Mouse (Mus musculus) intestine, embryonic 14.5 days (tissue): Measurements from ENCODE around the gene Lcor. TPM values are rescaled to one million over a fixed set of nuclear protein-coding genes. Genes with fewer than 3 reads are reported as not detected.

Source experiments
- ATAC-seq: fragments of 200-750 bp; cut with Nextera tagmentation; replicated peaks from 2 replicates; pipeline ENCODE4 v1.8.0; 2017; ENCODE audit warnings: low read depth, moderate number of reproducible peaks, moderate TSS enrichment, moderate library complexity; ENCODE audit not compliant: low FRiP score, low TSS enrichment
- DNase-seq: peaks from one replicate; pipeline ENCODE4 v3.0.0-alpha.2; 2018; ENCODE audit warnings: low spot score
- H3K27ac ChIP-seq: fragments of 300-500 bp; sonication (generic); 2 replicates; pipeline ENCODE4 v1.5.1; 2014; ENCODE audit warnings: low read depth, mild to moderate bottlenecking, control low read depth
- H3K27me3 ChIP-seq: fragments of 300-500 bp; sonication (generic); replicated peaks from 2 replicates; pipeline ENCODE4 v1.6.1; 2014; ENCODE audit warnings: low read length, control low read depth; ENCODE audit not compliant: control insufficient read depth, insufficient read depth
- H3K36me3 ChIP-seq: fragments of 300-500 bp; sonication (generic); 2 replicates; pipeline ENCODE4 v1.6.1; 2014; ENCODE audit warnings: low read length, control low read depth; ENCODE audit not compliant: control insufficient read depth, insufficient read depth
- H3K4me1 ChIP-seq: fragments of 300-500 bp; sonication (generic); replicated peaks from 2 replicates; pipeline ENCODE4 v1.6.1; 2014; ENCODE audit warnings: low read length, control low read depth, mixed read lengths; ENCODE audit not compliant: control insufficient read depth, insufficient read depth
- H3K4me2 ChIP-seq: fragments of 300-500 bp; sonication (generic); 2 replicates; pipeline ENCODE4 v1.6.1; 2014; ENCODE audit warnings: low read length
- H3K4me3 ChIP-seq: fragments of 300-500 bp; sonication (generic); 2 replicates; pipeline ENCODE4 v1.5.1; 2014; ENCODE audit warnings: low read depth, low read length, control low read depth, mixed read lengths
- H3K9ac ChIP-seq: fragments of 300-500 bp; sonication (generic); 2 replicates; pipeline ENCODE4 v1.6.1; 2014; ENCODE audit warnings: mild to moderate bottlenecking, low read length
- H3K9me3 ChIP-seq: fragments of 300-500 bp; sonication (generic); 2 replicates; pipeline ENCODE4 v1.6.1; 2016; ENCODE audit warnings: low read length, control low read depth; ENCODE audit not compliant: control insufficient read depth
- WGBS: fragments of 180-500 bp; shearing (Covaris S2); extraction: QIAGEN DNeasy Blood & Tissue Kit; methylation state at CpG from one replicate; pipeline ENCODE4 v1.1.7; 2014; 5-methylcytosine and 5-hydroxymethylcytosine counted together
- polyA plus RNA-seq: library from polyadenylated mRNA; unstranded; fragments of >200 nt; fragmentation: Nextera tagmentation; extraction: Ambion mirVana; gene quantifications from 2 replicates; pipeline ENCODE4 v1.2.1, GENCODE M21; 2014

Gene Lcor
- polyA plus RNA-seq, 1 experiment from 2014 or later, result 27.6 TPM

GRCm38 (mm10) chr19:41586752-41587151, 104.3 kb downstream of the Lcor start:
- Histone ChIP-seq H3K36me3 (peaks cover 40% of the 10 kb centered on the region), H3K4me3 (no peak overlapping the region), H3K27ac (no peak overlapping the region), H3K4me1 (no peaks in the 10 kb centered on the region; the same call in 1 of the 2 replicates), H3K27me3 (no peaks in the 10 kb centered on the region), H3K9me3 (no peaks in the 10 kb centered on the region), H3K9ac (no peak overlapping the region), H3K4me2 (no peak overlapping the region)
- DNase-seq (no peak), ATAC-seq (no peak)
- 89% methylated on average over 10 of the region's 10 CpGs for WGBS

- H3K9me3 ChIP-seq, result no peaks in the 10 kb centered on the region
- H3K4me3 ChIP-seq, result no peak overlapping the region
- H3K4me1 ChIP-seq, result no peaks in the 10 kb centered on the region; the same call in 1 of the 2 replicates
- H3K9ac ChIP-seq, result no peak overlapping the region
- H3K36me3 ChIP-seq, result peaks cover 31% of the 10 kb centered on the region
- 89% methylated on average over 20 of the region's 20 CpGs for WGBS
- H3K27ac ChIP-seq, result no peak overlapping the region
- ATAC-seq, result no peak
- H3K4me2 ChIP-seq, result no peak overlapping the region
- no peaks in the 10 kb centered on the region for H3K27me3 ChIP-seq
- DNase-seq, result no peak
These were observed 105.2 kb downstream of the Lcor start for GRCm38 (mm10) chr19:41587431-41588222.

- WGBS, result 82% methylated on average over 7 of the region's 7 CpGs
- H3K9me3 ChIP-seq, result no peaks in the 10 kb centered on the region
- no peak for ATAC-seq
- no peak overlapping the region for H3K27ac ChIP-seq
- H3K4me1 ChIP-seq, result no peaks in the 10 kb centered on the region; the same call in 1 of the 2 replicates
- peaks cover 17% of the 10 kb centered on the region for H3K36me3 ChIP-seq
- no peak overlapping the region for H3K4me2 ChIP-seq
- no peaks in the 10 kb centered on the region for H3K27me3 ChIP-seq
- H3K9ac ChIP-seq, result no peak overlapping the region
- H3K4me3 ChIP-seq, result no peak overlapping the region
- no peak for DNase-seq
These were observed 106.6 kb downstream of the Lcor start for GRCm38 (mm10) chr19:41589026-41589425.

- no peaks in the 10 kb centered on the region for H3K9me3 ChIP-seq
- DNase-seq (no peak), ATAC-seq (no peak)
- H3K9ac ChIP-seq, result no peak overlapping the region
- no peaks in the 10 kb centered on the region for H3K27me3 ChIP-seq
- no peaks in the 10 kb centered on the region; the same call in 1 of the 2 replicates for H3K4me1 ChIP-seq
- no peak overlapping the region for H3K4me3 ChIP-seq
- no peak overlapping the region for H3K4me2 ChIP-seq
- H3K27ac ChIP-seq, result no peak overlapping the region
- 87% methylated on average over 8 of the region's 8 CpGs for WGBS
- peaks cover 11% of the 10 kb centered on the region for H3K36me3 ChIP-seq
These were observed 107.2 kb downstream of the Lcor start for GRCm38 (mm10) chr19:41589681-41590080.

- no peak for DNase-seq
- Histone ChIP-seq H3K9me3 (no peaks in the 10 kb centered on the region), H3K4me3 (no peak overlapping the region), H3K9ac (no peak overlapping the region), H3K27ac (no peak overlapping the region), H3K27me3 (no peaks in the 10 kb centered on the region), H3K4me1 (no peaks in the 10 kb centered on the region; the same call in 1 of the 2 replicates), H3K36me3 (no peaks in the 10 kb centered on the region), H3K4me2 (no peak overlapping the region)
- WGBS, result 76% methylated on average over 12 of the region's 12 CpGs
- ATAC-seq, result no peak
These were observed 109.4 kb downstream of the Lcor start for GRCm38 (mm10) chr19:41591808-41592207.

- H3K4me2 ChIP-seq, result no peak overlapping the region
- no peak overlapping the region for H3K4me3 ChIP-seq
- H3K27ac ChIP-seq, result no peak overlapping the region
- H3K9me3 ChIP-seq, result no peaks in the 10 kb centered on the region
- H3K27me3 ChIP-seq, result no peaks in the 10 kb centered on the region
- H3K4me1 ChIP-seq, result no peaks in the 10 kb centered on the region
- ATAC-seq (no peak), DNase-seq (no peak)
- WGBS, result 86% methylated on average over 6 of the region's 6 CpGs
- no peaks in the 10 kb centered on the region for H3K36me3 ChIP-seq
- H3K9ac ChIP-seq, result no peak overlapping the region
These were observed 114.9 kb downstream of the Lcor start for GRCm38 (mm10) chr19:41597170-41597894.

GRCm38 (mm10) chr19:41600647-41601046, 118.2 kb downstream of the Lcor start:
- no peak for DNase-seq
- no peak overlapping the region for H3K27ac ChIP-seq
- no peak for ATAC-seq
- no peaks in the 10 kb centered on the region for H3K4me1 ChIP-seq
- no peak overlapping the region for H3K4me3 ChIP-seq
- 64% methylated on average over 11 of the region's 11 CpGs for whole genome bisulfite sequencing
- H3K36me3 ChIP-seq, result no peaks in the 10 kb centered on the region
- no peak overlapping the region for H3K9ac ChIP-seq
- H3K27me3 ChIP-seq, result no peaks in the 10 kb centered on the region
- no peaks in the 10 kb centered on the region for H3K9me3 ChIP-seq
- H3K4me2 ChIP-seq, result no peak overlapping the region

- Histone ChIP-seq H3K9me3 (no peaks in the 10 kb centered on the region), H3K4me1 (no peaks in the 10 kb centered on the region), H3K36me3 (no peaks in the 10 kb centered on the region), H3K27me3 (no peaks in the 10 kb centered on the region), H3K27ac (no peak overlapping the region), H3K9ac (no peak overlapping the region), H3K4me2 (no peak overlapping the region), H3K4me3 (no peak overlapping the region)
- WGBS, result 86% methylated on average over 10 of the region's 10 CpGs
- ATAC-seq (no peak), DNase-seq (no peak)
These were observed 124.0 kb downstream of the Lcor start for GRCm38 (mm10) chr19:41606208-41606987.
